Mouse (Mus musculus): ENCODE results near the gene Crhr1.

DNA sequence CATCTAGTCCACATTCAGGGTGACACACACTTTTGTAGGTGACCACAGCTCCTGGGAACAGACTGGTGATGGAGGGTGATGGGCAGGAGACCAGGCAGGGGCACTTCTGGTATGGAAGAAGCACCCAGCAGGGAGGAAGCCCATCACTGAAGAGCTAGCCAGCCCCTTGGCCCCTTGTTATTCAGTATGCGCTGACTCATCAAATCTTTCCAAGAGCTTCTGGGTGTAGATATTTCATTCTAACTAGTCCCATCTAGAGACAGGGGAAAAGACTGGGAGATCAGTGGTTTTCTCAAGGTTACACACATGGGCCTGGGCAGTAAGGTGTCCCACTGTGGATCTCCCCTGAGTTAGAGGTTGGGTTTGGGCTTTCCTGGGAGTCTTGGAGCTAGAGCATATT lies 12.3 kb downstream of the Crhr1 start:
- TF ChIP-seq EP300 (IDR thresholded peaks at IDR 0.05; ENCODE audit: low read depth in 1 of 2, low read length in 2 of 2) = no peak
- TF ChIP-seq POLR2A (IDR thresholded peaks at IDR 0.05; ENCODE audit: control insufficient read depth in 1 of 2, insufficient read depth in 1 of 2, low read depth in 1 of 2, low read length in 2 of 2, poor library complexity in 1 of 2) = no peak
- TF ChIP-seq CTCF (IDR thresholded peaks at IDR 0.05 in 2 of 3, conservative IDR thresholded peaks at IDR 0.05 in 1 of 3; ENCODE audit: control insufficient read depth in 1 of 3, insufficient read depth in 1 of 3, low read depth in 2 of 3, low read length in 3 of 3, poor library complexity in 1 of 3, severe bottlenecking in 1 of 3) = no peak
- no peak for TF ChIP-seq ZNF384 (IDR thresholded peaks at IDR 0.05; ENCODE audit: low read depth, low read length)
- no peak for TF ChIP-seq RCOR1 (IDR thresholded peaks at IDR 0.05; ENCODE audit: low read depth, low read length)
- no peak for TF ChIP-seq ZC3H11A (IDR thresholded peaks at IDR 0.05; ENCODE audit: low read depth, low read length)
- no peak for TF ChIP-seq JUND (IDR thresholded peaks at IDR 0.05; ENCODE audit: low read depth, low read length)
- TF ChIP-seq USF1 (IDR thresholded peaks at IDR 0.05; ENCODE audit: low read depth, low read length) = no peak
- TF ChIP-seq TBP (IDR thresholded peaks at IDR 0.05; ENCODE audit: low read depth, low read length) = no peak

Measured in MEL (cell line).